Mouse (Mus musculus) retina, postnatal 1 day (tissue): Measurements from ENCODE around the gene Stpg4.

Experiments used
- DNase-seq: peaks from one replicate; pipeline ENCODE4 v3.0.0-alpha.2; 2012

Gene Stpg4

DNA sequence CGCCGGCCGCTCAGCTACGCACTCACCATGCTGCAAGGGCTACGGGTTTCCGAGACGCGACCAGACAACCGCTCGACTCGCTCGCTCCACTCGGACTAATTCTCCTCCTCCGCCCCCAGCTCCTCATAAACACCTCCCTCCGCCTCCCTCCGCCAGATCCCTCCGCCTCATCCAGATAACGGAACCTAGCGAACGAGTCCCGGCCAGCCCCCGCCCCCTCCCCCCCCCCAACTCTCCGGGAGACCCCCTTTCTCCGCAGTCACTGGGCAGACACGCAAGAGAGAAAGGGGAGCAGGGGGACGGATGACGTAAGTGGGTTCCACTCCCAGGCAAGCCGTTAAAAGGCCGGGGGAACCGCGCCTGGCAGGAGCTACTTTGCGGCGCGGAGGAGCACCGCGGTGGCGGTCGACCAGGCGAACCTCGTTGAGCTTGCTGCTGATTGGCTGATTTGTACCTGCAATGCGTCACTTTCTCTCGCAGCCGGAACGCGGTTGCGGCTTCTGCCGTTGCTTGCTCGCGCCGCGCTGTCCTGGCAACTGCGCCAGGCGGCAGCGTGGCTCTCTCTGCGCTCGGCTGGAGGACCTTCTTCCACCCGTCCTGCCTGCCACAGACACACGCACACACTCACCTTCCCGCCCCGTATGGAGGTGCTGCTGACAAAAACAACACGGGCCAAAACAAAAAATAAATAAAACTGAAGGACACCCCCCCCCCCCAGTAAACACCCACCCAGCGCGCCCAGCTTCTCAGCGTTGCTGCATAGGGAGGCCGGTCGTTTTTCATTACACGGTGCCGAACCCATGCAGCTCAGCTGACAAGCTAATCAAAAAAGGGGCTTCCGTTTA, 19.4 kb upstream of the Stpg4 start, which contains the start of gene Calm2:
Calm2 (minus strand) TSS at position 169 of the 845 bp plus-strand sequence.
- peak; percentile 100 for DNase-seq

DNA sequence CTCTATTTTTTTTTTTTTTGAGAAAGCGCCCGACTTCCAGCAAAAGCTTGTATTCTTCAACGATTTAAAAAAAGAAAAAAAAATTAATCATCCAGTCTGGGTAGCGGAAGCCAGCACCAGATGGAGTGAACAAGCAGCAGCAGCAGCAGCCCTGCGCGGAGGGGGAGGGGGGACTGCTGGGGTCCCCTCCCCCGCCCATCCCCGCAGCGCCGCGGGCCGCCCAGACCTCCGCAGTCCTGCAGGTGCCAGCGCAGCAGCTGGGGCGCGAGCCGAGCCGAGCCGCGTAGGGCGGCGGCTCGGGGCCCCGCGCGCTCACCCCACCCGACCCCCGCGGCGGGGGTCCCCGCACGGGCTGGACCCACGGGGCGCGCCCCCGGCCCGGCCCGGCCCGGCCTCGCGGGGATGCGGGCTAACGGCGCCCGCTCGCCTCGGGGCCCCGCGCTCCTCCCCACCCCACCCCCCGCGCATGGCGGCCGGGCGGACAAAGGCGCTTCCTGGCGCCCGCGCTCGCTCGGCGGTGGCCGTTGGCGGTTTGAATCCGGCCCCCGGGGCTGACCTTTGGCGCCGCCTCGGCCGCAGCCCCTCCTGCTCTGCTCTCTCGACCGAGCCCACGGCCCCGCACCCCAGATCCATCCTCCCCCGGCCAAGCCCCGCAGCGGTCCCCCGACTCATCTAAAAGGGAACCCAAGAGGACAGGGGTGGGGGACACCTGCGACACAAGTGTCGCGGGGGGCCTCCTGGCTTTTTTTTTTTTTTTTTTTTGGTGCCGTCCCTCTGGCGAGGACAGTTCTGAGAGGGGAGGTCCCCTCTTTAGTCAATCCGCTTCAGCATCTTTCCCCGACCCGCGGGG, 18.6 kb upstream of the Stpg4 start:
- DNase-seq = peak; percentile 85

DNA sequence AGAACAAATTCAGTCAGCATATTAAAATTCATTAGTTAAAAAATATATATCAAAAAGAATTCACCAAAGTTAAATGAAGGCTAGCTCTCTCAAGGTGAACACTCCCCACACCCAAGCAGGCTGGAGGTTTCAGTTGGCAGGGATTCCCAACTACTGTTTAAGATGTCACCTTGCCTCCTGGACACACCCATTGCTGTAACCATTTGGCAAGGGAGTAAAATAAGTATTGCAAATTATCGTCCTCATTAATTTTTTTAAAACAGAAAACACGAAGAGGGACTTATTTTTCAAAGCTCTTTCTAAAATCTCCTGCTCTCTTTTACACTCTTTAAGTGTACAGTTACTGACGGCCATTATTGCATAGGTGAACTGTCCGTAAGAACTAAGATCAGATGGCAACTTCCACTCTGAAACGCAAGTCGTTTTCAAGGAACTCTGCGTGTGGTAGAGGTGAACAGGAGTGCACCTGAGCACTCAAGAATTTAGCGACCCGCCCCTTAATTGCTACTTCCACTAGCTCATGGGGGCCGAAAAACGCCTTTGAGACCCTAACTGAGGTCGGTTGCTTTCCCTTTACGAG, 17.9 kb upstream of the Stpg4 start:
- DNase-seq = no peak

- DNase-seq = no peak
These were observed 17.2 kb upstream of the Stpg4 start for GRCm38 (mm10) chr17:87444763-87445162.

DNA sequence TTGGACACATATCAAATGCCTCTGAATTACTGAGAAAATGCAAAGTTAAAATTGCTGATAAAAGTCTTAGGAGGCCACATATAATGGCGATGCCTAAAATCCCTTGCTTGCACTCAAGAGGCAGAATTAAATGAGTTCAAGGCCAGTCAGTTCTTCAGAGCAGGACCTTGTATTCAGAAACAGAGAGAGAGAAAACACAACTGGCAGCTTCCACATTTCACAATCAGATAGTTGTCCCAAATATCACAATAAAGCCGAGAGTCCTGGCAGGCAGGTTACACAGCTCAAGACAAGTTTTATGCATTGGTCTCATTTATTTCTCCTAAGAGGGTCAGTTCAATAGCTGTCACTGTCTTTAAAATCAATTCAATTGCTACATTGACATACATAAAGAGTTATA, 14.0 kb upstream of the Stpg4 start:
- DNase-seq = no peak

DNA sequence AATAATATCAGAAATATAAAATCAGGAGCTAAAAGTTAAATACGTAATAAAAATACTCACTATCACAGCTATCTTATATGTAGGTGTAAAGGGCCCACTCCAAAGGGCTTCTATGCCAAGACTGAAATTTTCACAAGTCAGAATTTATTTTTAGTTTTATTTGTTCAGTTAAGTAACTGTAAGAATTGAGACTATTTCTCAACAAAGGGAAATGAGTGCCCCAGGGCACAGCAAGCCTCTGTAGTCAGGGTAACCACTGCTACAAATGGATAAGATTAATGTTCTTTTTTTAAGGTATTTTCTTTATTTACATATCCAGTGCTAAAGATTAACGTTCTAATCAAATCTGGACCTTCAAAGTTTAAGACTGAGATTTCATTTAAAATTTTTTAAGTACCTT, 11.9 kb upstream of the Stpg4 start:
- DNase-seq = no peak

GRCm38 (mm10) chr17:87433929-87434328, 6.4 kb upstream of the Stpg4 start:
- DNase-seq = no peak

DNA sequence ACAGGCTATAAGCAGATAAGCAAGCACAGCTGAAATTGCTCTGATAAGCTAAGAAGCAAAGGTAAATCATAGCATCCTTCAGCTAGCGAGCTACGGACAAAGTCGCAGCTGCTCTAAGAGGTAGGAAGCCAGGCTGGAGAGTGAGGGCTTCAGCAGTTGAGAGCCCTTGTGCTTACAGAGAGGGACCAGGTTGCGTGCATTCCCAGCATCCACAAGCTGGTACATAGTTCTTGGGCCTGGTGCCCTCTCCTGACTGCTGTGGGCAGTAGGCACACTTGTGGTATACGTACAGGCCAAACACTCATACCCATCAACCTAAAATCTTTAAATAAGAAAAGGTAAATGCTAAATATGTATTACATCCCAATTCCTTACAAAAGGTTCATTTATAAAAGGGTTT, 5.2 kb upstream of the Stpg4 start:
- DNase-seq = no peak

GRCm38 (mm10) chr17:87432314-87432713, 4.8 kb upstream of the Stpg4 start:
- DNase-seq = no peak

DNA sequence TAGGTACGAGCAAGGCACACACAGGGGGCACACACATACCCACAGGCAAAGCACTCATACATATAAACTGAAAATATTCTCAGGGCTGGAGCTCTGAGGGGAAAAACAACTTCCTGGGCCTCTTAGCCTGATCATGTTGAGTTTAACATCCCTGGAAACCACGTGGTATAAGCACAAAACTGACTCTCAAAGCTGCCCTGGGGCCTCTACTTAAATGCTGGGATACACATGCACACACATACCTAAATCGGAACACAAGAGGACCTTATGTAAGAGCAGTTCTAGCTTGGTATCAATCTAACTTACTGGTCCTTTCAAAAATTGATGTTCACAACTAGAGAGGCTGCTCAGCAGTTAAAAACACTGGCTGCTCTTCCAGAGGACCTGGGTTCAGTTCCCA, 1.9 kb upstream of the Stpg4 start:
- no peak for DNase-seq

DNA sequence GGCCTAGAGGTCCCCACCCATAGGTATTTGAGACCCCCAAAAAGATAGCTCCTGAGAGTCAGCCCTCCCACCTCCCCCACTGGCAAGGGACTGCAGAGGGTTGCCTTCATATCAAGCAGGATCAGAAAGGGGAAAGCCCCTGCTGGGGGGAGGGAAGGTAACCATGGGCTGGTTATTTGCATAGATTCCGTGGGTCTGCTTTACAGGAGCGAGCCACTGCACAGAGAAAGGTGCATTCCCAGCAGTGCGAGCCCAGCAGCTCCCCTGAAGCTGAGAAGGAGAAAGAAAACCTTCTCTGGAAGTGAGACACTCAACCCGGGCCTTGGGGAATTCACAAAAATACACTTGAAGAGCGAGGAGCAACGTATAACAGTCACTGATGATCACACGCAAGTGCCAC, 9.5 kb downstream of the Stpg4 start:
- no peak for DNase-seq

- DNase-seq = no peak
These were observed 20.9 kb downstream of the Stpg4 start for GRCm38 (mm10) chr17:87406646-87407045.

DNA sequence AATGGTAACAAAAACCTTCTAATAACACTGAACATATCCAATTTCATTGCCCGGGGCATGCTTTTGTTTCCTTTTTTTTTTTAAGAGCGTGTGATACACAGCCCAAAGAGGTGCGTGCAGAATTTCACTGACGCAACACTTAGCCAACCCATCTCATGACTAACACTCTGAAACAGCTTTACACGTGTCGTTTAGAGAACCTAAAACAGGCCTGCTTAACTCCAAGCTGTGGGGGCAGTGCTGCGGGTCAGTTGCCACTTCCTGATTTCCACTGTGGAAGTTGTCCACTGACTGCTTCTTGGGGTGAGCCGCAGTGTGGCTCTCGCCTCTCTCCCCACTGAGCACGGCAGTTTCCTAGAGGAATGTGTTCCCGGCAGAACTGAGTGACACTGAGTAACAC, 22.0 kb downstream of the Stpg4 start:
- DNase-seq = no peak

- no peak for DNase-seq
These were observed 24.1 kb downstream of the Stpg4 start for GRCm38 (mm10) chr17:87403462-87403861.

GRCm38 (mm10) chr17:87402444-87402843, 25.1 kb downstream of the Stpg4 start:
- DNase-seq = no peak

GRCm38 (mm10) chr17:87397088-87397487, 30.5 kb downstream of the Stpg4 start:
- no peak for DNase-seq

DNA sequence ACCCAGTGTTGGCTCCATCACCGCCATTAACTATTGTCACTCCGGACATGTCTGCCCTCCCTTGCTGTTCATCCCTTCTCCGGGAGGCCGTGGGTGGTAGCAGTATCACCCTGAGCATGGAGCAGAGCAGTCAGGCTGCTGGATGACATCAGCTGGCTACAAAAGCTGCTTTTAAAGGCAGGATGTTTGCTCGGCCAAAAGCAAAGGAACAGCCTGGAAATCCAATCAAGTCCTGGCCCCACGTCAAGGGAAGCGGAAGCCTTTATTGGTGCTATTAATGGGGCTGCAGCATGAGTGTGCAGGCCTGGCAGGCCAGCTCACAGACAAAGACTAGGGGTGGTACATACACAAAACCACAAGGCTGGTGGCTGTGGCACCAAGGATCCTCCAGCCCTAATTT, 36.3 kb downstream of the Stpg4 start:
- no peak for DNase-seq

DNA sequence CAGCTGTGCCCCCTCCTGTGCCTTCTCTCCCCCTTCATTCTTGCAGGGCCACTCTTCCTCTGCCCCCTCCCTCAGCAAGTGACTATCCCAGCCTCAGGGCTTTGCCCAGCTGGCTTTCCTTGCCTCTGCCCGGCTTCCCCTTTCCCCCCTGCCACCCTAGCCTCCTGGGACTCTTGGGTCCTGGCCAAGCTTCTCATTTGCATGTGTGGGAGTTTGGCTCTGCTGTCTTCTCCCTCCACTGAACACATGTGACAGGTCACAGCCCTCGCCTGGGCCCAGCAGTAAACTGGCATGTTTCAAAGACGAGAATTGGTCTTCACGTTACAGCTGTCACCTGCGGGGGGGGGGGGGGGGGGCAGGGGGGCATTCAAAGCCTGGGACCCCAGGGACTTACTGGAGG, 40.5 kb downstream of the Stpg4 start:
- DNase-seq = peak; percentile 90

GRCm38 (mm10) chr17:87385835-87386234, 41.7 kb downstream of the Stpg4 start:
- DNase-seq = no peak

GRCm38 (mm10) chr17:87380681-87381080, 46.9 kb downstream of the Stpg4 start:
- no peak for DNase-seq

DNA sequence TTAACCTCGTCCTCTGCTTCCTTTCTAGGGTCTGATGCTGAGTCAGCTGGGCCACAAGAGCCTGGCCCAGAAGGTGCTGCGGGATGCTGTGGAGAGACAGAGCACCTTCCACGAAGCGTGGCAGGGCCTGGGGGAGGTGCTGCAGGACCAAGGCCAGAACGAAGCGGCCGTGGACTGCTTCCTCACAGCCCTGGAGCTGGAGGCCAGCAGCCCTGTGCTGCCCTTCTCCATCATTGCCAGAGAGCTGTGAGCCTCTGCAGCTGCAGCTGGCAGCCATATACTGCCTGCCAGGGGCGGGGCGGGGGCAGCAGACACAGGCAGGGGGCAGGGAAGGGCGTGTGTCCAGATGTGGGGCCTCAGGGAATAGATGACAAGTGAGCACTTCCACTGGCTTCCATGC, 47.7 kb downstream of the Stpg4 start:
- no peak for DNase-seq

DNA sequence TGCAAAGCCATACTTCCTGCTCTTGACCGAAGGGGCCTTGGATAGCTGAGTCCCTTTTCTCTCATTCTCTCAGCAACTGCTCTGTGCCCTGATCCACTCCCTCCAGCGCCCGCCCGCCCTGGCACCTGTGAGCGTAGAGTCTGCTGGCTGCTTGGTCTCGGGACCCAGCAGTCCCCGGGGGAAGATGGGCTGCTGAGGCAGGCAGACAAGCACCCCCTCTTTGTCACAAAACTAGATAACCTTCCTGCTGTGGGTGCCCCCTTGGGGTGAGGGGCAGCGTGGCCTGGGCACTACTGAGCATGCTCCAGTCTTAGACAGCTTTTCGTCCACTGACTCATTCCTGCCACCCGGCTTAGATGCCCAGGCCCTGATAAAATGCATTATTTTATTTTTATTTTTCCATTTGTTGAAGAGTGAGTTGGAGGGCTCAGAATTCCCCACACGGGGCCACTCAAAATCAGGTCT, 48.3 kb downstream of the Stpg4 start:
- DNase-seq = no peak

GRCm38 (mm10) chr17:87378354-87379159, 49.0 kb downstream of the Stpg4 start:
- DNase-seq = peak; percentile 82
